Mouse (Mus musculus) heart, embryonic 15.5 days (tissue): Measurements from ENCODE around the gene P3h3. TPM values are rescaled to one million over a fixed set of nuclear protein-coding genes. Genes with fewer than 3 reads are reported as not detected.

Experiments used
- ATAC-seq: fragments of 200-750 bp; cut with Nextera tagmentation; replicated peaks from 2 replicates; pipeline ENCODE4 v1.8.0; 2017; ENCODE audit warnings: low read depth, moderate TSS enrichment; ENCODE audit not compliant: insufficient number of reproducible peaks, insufficient read depth, low FRiP score
- H3K27ac ChIP-seq: fragments of 300-500 bp; sonication (generic); 2 replicates; pipeline ENCODE4 v1.5.1; 2015; ENCODE audit warnings: mild to moderate bottlenecking, inconsistent platforms
- H3K27me3 ChIP-seq: fragments of 300-500 bp; sonication (generic); 2 replicates; pipeline ENCODE4 v1.6.1; 2015; ENCODE audit warnings: inconsistent platforms
- H3K36me3 ChIP-seq: fragments of 300-500 bp; sonication (generic); 2 replicates; pipeline ENCODE4 v1.6.1; 2015; ENCODE audit warnings: mild to moderate bottlenecking, inconsistent platforms
- H3K4me1 ChIP-seq: fragments of 300-500 bp; sonication (generic); replicated peaks from 2 replicates; pipeline ENCODE4 v1.6.1; 2015; ENCODE audit warnings: inconsistent platforms
- H3K4me2 ChIP-seq: fragments of 300-500 bp; sonication (generic); 2 replicates; pipeline ENCODE4 v1.6.1; 2015; ENCODE audit warnings: inconsistent platforms, mild to moderate bottlenecking, moderate library complexity
- H3K4me3 ChIP-seq: fragments of 300-500 bp; sonication (generic); 2 replicates; pipeline ENCODE4 v1.5.1; 2015; ENCODE audit warnings: mild to moderate bottlenecking, inconsistent platforms
- H3K9ac ChIP-seq: fragments of 300-500 bp; sonication (generic); 2 replicates; pipeline ENCODE4 v1.6.1; 2015; ENCODE audit warnings: mild to moderate bottlenecking, inconsistent platforms
- H3K9me3 ChIP-seq: fragments of 300-500 bp; sonication (generic); replicated peaks from 2 replicates; pipeline ENCODE4 v1.6.1; 2016; ENCODE audit warnings: inconsistent platforms
- WGBS: fragments of 180-500 bp; shearing (Covaris S2); methylation state at CpG from one replicate; pipeline ENCODE4 v1.1.7; 2015; ENCODE audit warnings: mixed read lengths; 5-methylcytosine and 5-hydroxymethylcytosine counted together
- polyA plus RNA-seq: library from polyadenylated mRNA; unstranded; fragments of >200 nt; fragmentation: Nextera tagmentation; extraction: Ambion mirVana; gene quantifications from 2 replicates; pipeline ENCODE4 v1.2.1, GENCODE M21; 2015

Gene P3h3
- polyA plus RNA-seq, 1 experiment from 2014 or later, result 14.0 TPM

DNA sequence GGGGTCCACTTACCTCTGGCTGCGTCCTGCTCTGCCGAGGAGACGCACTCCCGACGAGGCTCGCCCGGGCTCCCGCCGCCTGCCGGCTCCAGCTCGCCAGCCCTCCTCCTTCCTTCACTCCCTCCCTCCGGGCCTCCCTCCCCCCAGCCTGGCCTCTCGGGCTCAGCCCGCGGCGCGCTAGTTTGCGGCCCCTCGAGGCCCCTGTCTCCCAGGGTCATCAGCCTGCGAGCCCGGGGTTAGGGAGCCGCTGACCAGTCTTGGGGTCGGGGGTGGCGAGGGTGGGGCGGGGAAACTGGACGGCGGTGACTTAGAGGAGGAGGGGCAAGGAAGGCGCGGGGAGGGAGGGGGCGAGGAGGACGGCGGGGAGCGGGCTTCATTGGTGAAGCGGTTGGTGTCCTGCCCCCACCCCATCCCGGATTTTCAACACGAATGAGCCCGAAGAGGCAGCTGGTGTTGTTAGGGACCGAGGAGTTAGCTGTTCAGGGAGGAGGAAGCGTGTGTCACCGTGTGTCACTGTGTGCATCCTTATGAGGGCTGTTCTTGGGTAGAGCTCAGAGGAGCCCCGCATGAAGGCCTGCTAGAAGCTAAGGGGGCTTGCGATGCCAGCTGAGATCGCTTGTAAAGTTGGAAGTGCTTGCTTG lies 6.2 kb upstream of the P3h3 start, which contains the start of gene Gpr162:
Gene Gpr162 (minus strand): TSS at position 326 of the 641 bp plus-strand sequence.
- Histone ChIP-seq H3K9ac (peak within 1 kb of the TSS; percentile 68), H3K27ac (no peak within 1 kb of the TSS; the same call in 1 of the 2 replicates), H3K36me3 (no peaks in the 10 kb centered on the region), H3K4me1 (peaks cover 28% of the 10 kb centered on the region), H3K9me3 (no peaks in the 10 kb centered on the region), H3K27me3 (peaks cover 55% of the 10 kb centered on the region), H3K4me2 (peak within 1 kb of the TSS; percentile 95), H3K4me3 (peak within 1 kb of the TSS; percentile 64)
- WGBS, result 1% methylated on average over 39 of the region's 43 CpGs
- peak; percentile 51 for ATAC-seq

DNA sequence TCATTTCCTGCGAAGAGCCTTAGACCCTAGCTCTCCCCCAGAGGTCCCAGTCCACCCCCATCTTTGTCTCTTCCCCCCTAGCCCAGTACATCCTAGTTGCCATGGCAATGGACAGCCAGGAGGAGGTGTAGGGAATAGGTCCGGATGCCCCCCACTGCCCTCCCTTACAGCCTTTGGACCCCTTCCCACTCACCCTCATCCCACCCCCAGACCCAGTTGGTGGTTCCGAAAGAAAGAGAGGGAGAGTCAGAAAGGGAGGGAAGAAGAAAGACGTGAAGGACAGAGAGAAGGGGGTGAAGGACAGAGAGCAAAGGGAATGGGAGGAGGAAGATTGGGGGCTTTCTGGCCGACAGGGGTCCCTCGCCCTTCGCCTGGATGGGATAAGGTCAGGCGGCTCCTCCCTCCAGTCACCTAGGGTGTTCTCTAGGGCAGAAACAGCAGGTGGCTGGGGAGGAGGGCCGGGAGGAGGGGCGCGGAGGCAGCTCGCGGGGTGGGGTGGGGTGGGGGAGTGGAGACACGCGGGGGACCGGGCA lies 5.6 kb upstream of the P3h3 start:
- no peak overlapping the region for H3K27ac ChIP-seq
- WGBS, result 2% methylated on average over 15 of the region's 16 CpGs

GRCm38 (mm10) chr6:124862406-124863124 lies 5.0 kb upstream of the P3h3 start:
- no peak overlapping the region for H3K27ac ChIP-seq
- no peaks in the 10 kb centered on the region for H3K36me3 ChIP-seq
- ATAC-seq, result no peak
- peaks cover 67% of the 10 kb centered on the region for H3K27me3 ChIP-seq
- H3K9me3 ChIP-seq, result no peaks in the 10 kb centered on the region
- H3K4me3 ChIP-seq, result peak overlapping the region; percentile 64
- H3K4me1 ChIP-seq, result peaks cover 38% of the 10 kb centered on the region
- peak overlapping the region; percentile 68 for H3K9ac ChIP-seq
- 21% methylated on average over 8 of the region's 8 CpGs for WGBS
- H3K4me2 ChIP-seq, result peak overlapping the region; percentile 95

More for the DNA sequence above, 5.6 kb upstream of the P3h3 start:
- H3K36me3 ChIP-seq, result no peaks in the 10 kb centered on the region
- H3K27me3 ChIP-seq, result peaks cover 61% of the 10 kb centered on the region
- H3K4me1 ChIP-seq, result peaks cover 32% of the 10 kb centered on the region
- peak overlapping the region; percentile 68 for H3K9ac ChIP-seq
- peak overlapping the region; percentile 95 for H3K4me2 ChIP-seq
- ATAC-seq, result peak; percentile 7; the same call in 1 of the 2 replicates
- no peaks in the 10 kb centered on the region for H3K9me3 ChIP-seq
- peak overlapping the region; percentile 64 for H3K4me3 ChIP-seq

GRCm38 (mm10) chr6:124861802-124862201 lies 4.2 kb upstream of the P3h3 start:
- no peaks in the 10 kb centered on the region for H3K9me3 ChIP-seq
- H3K4me3 ChIP-seq, result no peak overlapping the region
- no peak overlapping the region for H3K4me2 ChIP-seq
- H3K27me3 ChIP-seq, result peaks cover 60% of the 10 kb centered on the region
- no peak overlapping the region for H3K9ac ChIP-seq
- ATAC-seq, result no peak
- no peaks in the 10 kb centered on the region for H3K36me3 ChIP-seq
- no peak overlapping the region for H3K27ac ChIP-seq
- peaks cover 38% of the 10 kb centered on the region for H3K4me1 ChIP-seq
- 27% methylated on average over 3 of the region's 3 CpGs for WGBS

- 81% methylated on average over 19 of the region's 19 CpGs for WGBS
- H3K27me3 ChIP-seq, result peaks cover 55% of the 10 kb centered on the region
Observed at GRCm38 (mm10) chr6:124861266-124861665, 3.7 kb upstream of the P3h3 start.

DNA sequence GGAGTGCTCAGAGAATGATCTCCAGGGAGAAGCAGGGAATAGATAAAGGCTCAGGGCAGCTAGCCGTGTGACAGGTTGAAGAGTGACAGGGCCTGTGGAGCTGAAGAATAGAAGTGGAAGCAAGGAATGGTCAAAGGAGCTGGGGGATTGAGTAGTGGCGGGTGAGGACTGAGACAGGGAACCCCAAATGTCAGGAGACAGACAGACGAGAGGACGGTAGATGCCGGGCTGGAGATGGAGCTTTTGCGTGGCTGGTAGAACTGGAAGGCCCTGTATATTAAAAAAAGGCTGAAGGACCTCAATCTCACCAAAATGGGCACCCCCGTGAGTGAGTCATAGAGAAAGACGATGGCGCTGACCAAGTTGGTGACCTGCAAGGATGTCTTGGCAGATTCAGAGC lies 3.0 kb upstream of the P3h3 start:
- Histone ChIP-seq H3K27ac (no peak overlapping the region), H3K9me3 (no peaks in the 10 kb centered on the region), H3K4me3 (no peak overlapping the region), H3K27me3 (peaks cover 52% of the 10 kb centered on the region), H3K4me1 (peaks cover 46% of the 10 kb centered on the region), H3K36me3 (no peaks in the 10 kb centered on the region), H3K9ac (no peak overlapping the region), H3K4me2 (no peak overlapping the region)
- WGBS, result 81% methylated on average over 9 of the region's 9 CpGs
- no peak for ATAC-seq

More at GRCm38 (mm10) chr6:124861266-124861665, 3.7 kb upstream of the P3h3 start:
- H3K36me3 ChIP-seq, result no peaks in the 10 kb centered on the region
- H3K4me1 ChIP-seq, result peaks cover 41% of the 10 kb centered on the region
- H3K4me3 ChIP-seq, result no peak overlapping the region
- no peak overlapping the region for H3K27ac ChIP-seq
- no peak overlapping the region for H3K9ac ChIP-seq
- H3K9me3 ChIP-seq, result no peaks in the 10 kb centered on the region
- H3K4me2 ChIP-seq, result no peak overlapping the region
- no peak for ATAC-seq

GRCm38 (mm10) chr6:124859725-124860124 lies 2.2 kb upstream of the P3h3 start:
- Histone ChIP-seq H3K27ac (no peak overlapping the region), H3K4me1 (peaks cover 50% of the 10 kb centered on the region), H3K36me3 (no peaks in the 10 kb centered on the region), H3K4me2 (peak overlapping the region; percentile 37; the same call in 1 of the 2 replicates), H3K9ac (peak overlapping the region; percentile 31; the same call in 1 of the 2 replicates), H3K4me3 (0 out of 2 replicates have a peak overlapping the region, but pooled peaks have one; percentile 13), H3K9me3 (no peaks in the 10 kb centered on the region), H3K27me3 (peaks cover 48% of the 10 kb centered on the region)
- 7% methylated on average over 12 of the region's 12 CpGs for WGBS
- ATAC-seq, result no peak

DNA sequence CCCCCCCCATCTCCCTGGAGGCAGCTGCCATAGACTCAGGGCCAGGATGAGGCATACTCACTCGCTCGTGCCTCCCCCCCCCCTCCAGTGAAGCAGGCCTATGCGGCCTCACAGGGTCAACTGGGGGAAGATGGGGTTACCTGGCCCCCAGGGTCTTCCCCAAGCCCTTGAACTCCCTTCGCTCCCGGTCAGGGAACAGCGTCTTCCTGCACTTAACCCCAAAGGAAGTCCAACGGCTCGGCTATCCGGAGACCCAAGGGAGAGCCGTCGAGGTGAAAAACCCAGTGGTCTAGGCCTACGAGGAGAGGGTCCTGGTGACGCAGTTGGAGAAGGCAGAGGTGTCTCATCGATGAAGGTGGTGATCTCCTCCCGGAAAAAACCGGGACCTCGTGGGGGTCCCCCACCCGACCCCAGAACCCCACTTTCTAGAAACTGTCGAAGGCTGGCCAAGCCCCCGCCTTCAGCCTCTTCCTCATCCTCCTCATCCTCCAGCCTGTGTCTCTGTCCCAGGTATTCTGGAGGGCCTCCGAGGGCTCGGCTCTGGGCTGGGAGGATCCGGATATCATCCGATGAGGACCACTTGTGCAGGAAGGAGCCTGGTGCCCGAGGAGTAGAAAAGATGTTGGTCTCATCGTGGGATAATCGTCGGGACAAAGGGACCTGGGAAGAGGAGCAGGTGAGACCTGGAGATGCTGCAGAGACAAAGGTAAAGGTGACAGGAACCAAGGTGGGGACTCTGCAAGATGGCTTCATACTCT lies 1.2 kb upstream of the P3h3 start:
- Histone ChIP-seq H3K36me3 (peaks cover under 1% of the 10 kb centered on the region; the same call in 1 of the 2 replicates), H3K9me3 (no peaks in the 10 kb centered on the region), H3K27ac (no peak overlapping the region), H3K27me3 (peaks cover 43% of the 10 kb centered on the region), H3K4me1 (peaks cover 52% of the 10 kb centered on the region), H3K9ac (no peak overlapping the region), H3K4me3 (no peak overlapping the region), H3K4me2 (peak overlapping the region; percentile 98)
- 62% methylated on average over 28 of the region's 28 CpGs for WGBS
- no peak for ATAC-seq

DNA sequence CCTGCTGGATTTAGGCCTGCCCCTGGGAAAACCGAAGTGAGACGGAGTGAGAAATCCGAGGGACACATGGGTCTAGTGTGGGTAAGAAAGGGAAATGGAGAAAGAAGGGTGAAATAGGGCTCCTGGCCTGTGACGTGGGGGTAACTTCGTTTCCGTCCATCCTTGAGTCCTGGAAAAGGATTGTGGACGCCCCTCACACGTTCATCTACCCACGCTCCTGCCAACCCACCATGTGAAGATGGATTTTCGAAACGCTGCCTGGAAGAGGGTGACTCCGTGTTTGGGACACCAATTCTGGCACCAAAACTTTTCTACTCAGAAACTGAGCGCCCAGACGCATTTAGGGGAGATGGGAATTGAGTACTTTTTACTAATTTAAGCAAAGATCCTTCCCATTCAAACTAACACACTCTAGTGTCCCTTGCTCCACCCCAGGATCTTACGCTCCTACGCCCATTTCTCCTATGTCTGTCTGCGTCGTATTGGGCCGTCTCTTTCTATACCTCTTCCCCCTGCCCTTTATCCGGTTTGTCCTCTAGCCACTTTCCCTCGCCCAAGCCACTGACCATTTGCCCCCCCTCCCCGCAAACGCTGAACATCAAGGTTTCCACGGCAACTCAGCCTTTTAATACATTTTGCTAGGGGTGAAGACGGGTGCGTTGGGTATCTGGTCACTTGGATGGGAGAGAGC lies 433 bp upstream of the P3h3 start:
- 28% methylated on average over 26 of the region's 26 CpGs for WGBS
- peaks cover 46% of the 10 kb centered on the region for H3K4me1 ChIP-seq
- H3K27ac ChIP-seq, result peak overlapping the region; percentile 87

GRCm38 (mm10) chr6:124856321-124856720 lies 1.2 kb downstream of the P3h3 start:
- Histone ChIP-seq H3K4me1 (peaks cover 35% of the 10 kb centered on the region), H3K9ac (peak overlapping the region; percentile 84), H3K27ac (peak overlapping the region; percentile 35), H3K36me3 (peaks cover 8% of the 10 kb centered on the region; the same call in 1 of the 2 replicates), H3K4me3 (peak overlapping the region; percentile 81), H3K4me2 (peak overlapping the region; percentile 98), H3K9me3 (no peaks in the 10 kb centered on the region), H3K27me3 (peaks cover 27% of the 10 kb centered on the region)
- WGBS, result 8% methylated on average over 13 of the region's 14 CpGs
- peak; percentile 29; the same call in 1 of the 2 replicates for ATAC-seq

More for the DNA sequence above, 433 bp upstream of the P3h3 start:
- peaks cover 42% of the 10 kb centered on the region for H3K27me3 ChIP-seq
- H3K9ac ChIP-seq, result peak overlapping the region; percentile 14; the same call in 1 of the 2 replicates
- H3K4me3 ChIP-seq, result peak overlapping the region; percentile 81
- no peaks in the 10 kb centered on the region for H3K9me3 ChIP-seq
- H3K4me2 ChIP-seq, result peak overlapping the region; percentile 98
- ATAC-seq, result no peak
- peaks cover 8% of the 10 kb centered on the region; the same call in 1 of the 2 replicates for H3K36me3 ChIP-seq
